ENCODE assay signal across 8 mouse cellular contexts in the genomic region with DNA sequence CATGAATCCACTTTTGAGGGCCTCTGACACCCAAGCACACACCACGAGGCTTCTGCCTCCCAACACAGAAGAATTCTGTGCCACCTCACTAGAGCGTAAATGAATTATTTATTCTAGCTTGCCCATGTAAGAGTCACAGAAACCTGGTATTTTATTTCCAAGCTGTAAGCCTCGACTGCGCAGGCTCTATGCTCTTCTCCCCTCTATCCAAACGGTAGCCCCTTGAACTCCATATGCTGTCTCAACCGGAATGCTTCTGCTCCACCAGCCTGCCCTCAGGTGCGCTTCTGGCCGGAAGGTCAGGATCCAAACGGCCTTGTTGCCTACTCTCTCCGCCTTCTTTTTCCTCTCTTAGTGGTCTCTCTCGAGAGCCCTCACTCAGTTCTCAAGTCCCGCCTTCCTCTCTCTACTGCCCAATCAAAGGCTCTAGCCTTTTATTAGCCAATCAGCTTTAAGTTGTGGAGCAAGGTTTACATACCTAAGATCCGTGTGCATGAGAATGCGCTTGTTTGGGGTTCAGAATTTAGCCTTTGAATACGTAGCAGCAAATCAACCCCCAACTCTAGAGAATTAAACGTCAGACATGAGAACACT. TPM values are rescaled to one million over a fixed set of nuclear protein-coding genes. Genes with fewer than 3 reads are reported as not detected.
DNase-seq lines count a peak whose midpoint lies in the region; ATAC-seq and TF ChIP-seq lines count a peak whose summit lies in the region.

No protein-coding gene starts in this region.

- peak overlapping the region; percentile 40 for H3K4me3 ChIP-seq in embryonic facial prominence, embryonic 15.5 days (replicated peaks)
- peak overlapping the region; percentile 19 for H3K4me3 ChIP-seq in hindbrain, embryonic 15.5 days
- peak overlapping the region; percentile 14; the same call in 1 of the 2 replicates for H3K4me3 ChIP-seq in midbrain, postnatal 0 days (ENCODE audit: low read depth, low read length)

- no peak for TF ChIP-seq CTCF in midbrain, postnatal 0 days (IDR thresholded peaks at IDR 0.05)

- WGBS in embryonic facial prominence, embryonic 15.5 days, result 27% methylated on average over 16 of the region's 16 CpGs
- WGBS in hindbrain, embryonic 15.5 days, result 27% methylated on average over 16 of the region's 16 CpGs
- 27% methylated on average over 16 of the region's 16 CpGs for WGBS in midbrain, postnatal 0 days

- H3K9me3 ChIP-seq in embryonic facial prominence, embryonic 15.5 days (replicated peaks), result no peaks in the 10 kb centered on the region
- no peaks in the 10 kb centered on the region for H3K9me3 ChIP-seq in hindbrain, embryonic 15.5 days
- no peaks in the 10 kb centered on the region for H3K9me3 ChIP-seq in midbrain, postnatal 0 days (ENCODE audit: low read length)

- H3K9ac ChIP-seq in embryonic facial prominence, embryonic 15.5 days, result no peak overlapping the region
- H3K9ac ChIP-seq in hindbrain, embryonic 15.5 days, result no peak overlapping the region
- no peak overlapping the region for H3K9ac ChIP-seq in midbrain, postnatal 0 days (replicated peaks; ENCODE audit: low read length, poor library complexity, severe bottlenecking)

- peak; percentile 39 to 44 for DNase-seq in cerebellum, postnatal 10 days
- DNase-seq in cerebellum, adult 18-20 months, result no peak
- peak; percentile 34 for DNase-seq in liver
- DNase-seq in midbrain, postnatal 0 days (ENCODE audit: low spot score), result peak; percentile 65
- DNase-seq in left cerebral cortex, adult 9 months (ENCODE audit: low spot score in 2 of 2), result no peak
- DNase-seq in cerebellum, postnatal 25 days, result no peak

- H3K27ac ChIP-seq in embryonic facial prominence, embryonic 15.5 days (replicated peaks), result no peak overlapping the region
- no peak overlapping the region for H3K27ac ChIP-seq in hindbrain, embryonic 15.5 days (replicated peaks)
- H3K27ac ChIP-seq in midbrain, postnatal 0 days (ENCODE audit: low read depth, low read length), result no peak overlapping the region

- H3K4me1 ChIP-seq in embryonic facial prominence, embryonic 15.5 days, result no peaks in the 10 kb centered on the region
- no peaks in the 10 kb centered on the region for H3K4me1 ChIP-seq in hindbrain, embryonic 15.5 days (replicated peaks)
- no peaks in the 10 kb centered on the region for H3K4me1 ChIP-seq in midbrain, postnatal 0 days (ENCODE audit: insufficient read depth, low read length)

- H3K36me3 ChIP-seq in embryonic facial prominence, embryonic 15.5 days, result peaks cover 22% of the 10 kb centered on the region
- peaks cover 35% of the 10 kb centered on the region for H3K36me3 ChIP-seq in hindbrain, embryonic 15.5 days
- H3K36me3 ChIP-seq in midbrain, postnatal 0 days (ENCODE audit: insufficient read depth, low read length), result peaks cover 34% of the 10 kb centered on the region

- no peaks in the 10 kb centered on the region for H3K27me3 ChIP-seq in embryonic facial prominence, embryonic 15.5 days
- no peaks in the 10 kb centered on the region for H3K27me3 ChIP-seq in hindbrain, embryonic 15.5 days
- no peaks in the 10 kb centered on the region for H3K27me3 ChIP-seq in midbrain, postnatal 0 days (ENCODE audit: insufficient read depth, low read length)

- H3K4me2 ChIP-seq in embryonic facial prominence, embryonic 15.5 days (replicated peaks), result peak overlapping the region; percentile 47
- peak overlapping the region; percentile 37 for H3K4me2 ChIP-seq in hindbrain, embryonic 15.5 days
- peak overlapping the region; percentile 35 for H3K4me2 ChIP-seq in midbrain, postnatal 0 days (ENCODE audit: low read depth, low read length, poor library complexity, severe bottlenecking)

- peak; percentile 80 for ATAC-seq in embryonic facial prominence, embryonic 15.5 days (ENCODE audit: insufficient number of reproducible peaks, low FRiP score, low TSS enrichment, low read depth)
- ATAC-seq in hindbrain, embryonic 15.5 days (ENCODE audit: low FRiP score, low read depth), result peak; percentile 62; the same call in 1 of the 2 replicates
- ATAC-seq in midbrain, postnatal 0 days (ENCODE audit: low FRiP score), result peak; percentile 84

RNA-seq across cellular contexts. Expression of gene Aasdh, which starts 36.5 kb away (rescaled TPM):
- polyA plus RNA-seq in embryonic facial prominence, embryonic 15.5 days (2015; fragmentation: Nextera tagmentation; extraction: Ambion mirVana), result 17.8 and 18.8 TPM in 2 replicates
- polyA plus RNA-seq in hindbrain, embryonic 15.5 days (2015; fragmentation: Nextera tagmentation; extraction: Ambion mirVana), result 17.8 and 18.0 TPM in 2 replicates
- total RNA-seq in midbrain, postnatal 0 days (2014; rRNA removed), result 11.0 and 16.3 TPM in 2 replicates
- 10.1 and 11.5 TPM in 2 replicates for polyA plus RNA-seq in midbrain, postnatal 0 days (2015; fragmentation: Nextera tagmentation; extraction: Ambion mirVana)

Comparison
In these comparisons a context has a peak if more than half of its experiments do, and no peak if none do; other contexts are left out.
1. DNase-seq: peak in cerebellum, postnatal 10 days (2 of 2), liver (single experiment) and midbrain, postnatal 0 days (single experiment); none in cerebellum, adult 18-20 months (0 of 2), left cerebral cortex, adult 9 months (0 of 2) and cerebellum, postnatal 25 days (0 of 2).
2. Peak in every context shown above with its lines, with median percentiles within 50 percentile points of each other: ATAC-seq, H3K4me2 ChIP-seq and H3K4me3 ChIP-seq.